Mouse (Mus musculus): Measurements from ENCODE around the gene Tgm2.

Tgm2 gene

GRCm38 (mm10) chr2:158115838-158116453 lies 30.3 kb downstream of the Tgm2 start:
- no peak for DNase-seq (ENCODE audit: extremely low spot score, low spot score)

GRCm38 (mm10) chr2:158114931-158115330 lies 31.3 kb downstream of the Tgm2 start:
- no peak for DNase-seq (ENCODE audit: extremely low spot score, low spot score)

- DNase-seq (ENCODE audit: extremely low spot score, low spot score), result no peak
Observed at GRCm38 (mm10) chr2:158113591-158114257, 32.5 kb downstream of the Tgm2 start.

- no peak for DNase-seq (ENCODE audit: extremely low spot score, low spot score)
Observed at GRCm38 (mm10) chr2:158109516-158109915, 36.7 kb downstream of the Tgm2 start.

GRCm38 (mm10) chr2:158106947-158107587 lies 39.2 kb downstream of the Tgm2 start:
- DNase-seq (ENCODE audit: extremely low spot score, low spot score), result peak; percentile 59

GRCm38 (mm10) chr2:158105605-158106004 lies 40.6 kb downstream of the Tgm2 start:
- no peak for DNase-seq (ENCODE audit: extremely low spot score, low spot score)

- DNase-seq (ENCODE audit: extremely low spot score, low spot score), result no peak
Observed at GRCm38 (mm10) chr2:158104966-158105365, 41.3 kb downstream of the Tgm2 start.

GRCm38 (mm10) chr2:158101768-158102167 lies 44.5 kb downstream of the Tgm2 start:
- no peak for DNase-seq (ENCODE audit: extremely low spot score, low spot score)

GRCm38 (mm10) chr2:158099537-158099936 lies 46.7 kb downstream of the Tgm2 start:
- DNase-seq (ENCODE audit: extremely low spot score, low spot score), result no peak

- no peak for DNase-seq (ENCODE audit: extremely low spot score, low spot score)
Observed at GRCm38 (mm10) chr2:158098730-158099129, 47.5 kb downstream of the Tgm2 start.

- DNase-seq (ENCODE audit: extremely low spot score, low spot score), result no peak
Observed at GRCm38 (mm10) chr2:158097071-158097470, 49.2 kb downstream of the Tgm2 start.

GRCm38 (mm10) chr2:158094846-158095245 lies 51.4 kb downstream of the Tgm2 start:
- no peak for DNase-seq (ENCODE audit: extremely low spot score, low spot score)

- no peak for DNase-seq (ENCODE audit: extremely low spot score, low spot score)
Observed at GRCm38 (mm10) chr2:158094300-158094699, 51.9 kb downstream of the Tgm2 start.

- DNase-seq (ENCODE audit: extremely low spot score, low spot score), result no peak
Observed at GRCm38 (mm10) chr2:158093345-158093744, 52.9 kb downstream of the Tgm2 start.

GRCm38 (mm10) chr2:158090096-158090495 lies 56.1 kb downstream of the Tgm2 start:
- DNase-seq (ENCODE audit: extremely low spot score, low spot score), result no peak

- no peak for DNase-seq (ENCODE audit: extremely low spot score, low spot score)
Observed at GRCm38 (mm10) chr2:158084486-158084885, 61.8 kb downstream of the Tgm2 start.

- no peak for DNase-seq (ENCODE audit: extremely low spot score, low spot score)
Observed at GRCm38 (mm10) chr2:158080622-158081241, 65.5 kb downstream of the Tgm2 start.

- DNase-seq (ENCODE audit: extremely low spot score, low spot score), result no peak
Observed at GRCm38 (mm10) chr2:158079843-158080395, 66.3 kb downstream of the Tgm2 start.

GRCm38 (mm10) chr2:158078971-158079370 lies 67.3 kb downstream of the Tgm2 start:
- no peak for DNase-seq (ENCODE audit: extremely low spot score, low spot score)

- DNase-seq (ENCODE audit: extremely low spot score, low spot score), result no peak
Observed at GRCm38 (mm10) chr2:158077981-158078380, 68.3 kb downstream of the Tgm2 start.

GRCm38 (mm10) chr2:158076690-158077089 lies 69.5 kb downstream of the Tgm2 start:
- DNase-seq (ENCODE audit: extremely low spot score, low spot score), result no peak

- no peak for DNase-seq (ENCODE audit: extremely low spot score, low spot score)
Observed at GRCm38 (mm10) chr2:158074835-158075234, 71.4 kb downstream of the Tgm2 start.

Data from neural tube, embryonic 10.5 days (tissue).